Mouse (Mus musculus) large intestine, adult 2 months (tissue): ENCODE data around the gene Kif28. TPM values are rescaled to one million over a fixed set of nuclear protein-coding genes. Genes with fewer than 3 reads are reported as not detected.
"Not testable (repeated sequence)": the region's sequence is repeated elsewhere in the genome, so short reads cannot be mapped to it uniquely, and the experiment has no call there.

Experiments used
- DNase-seq: peaks from one replicate; pipeline ENCODE4 v3.0.0-alpha.2; 2012; ENCODE audit warnings: low read depth, low spot score
- WGBS: fragments of 180-500 bp; shearing (Covaris S2); methylation state at CpG from one replicate; pipeline ENCODE4 v1.1.7; 2018; 5-methylcytosine and 5-hydroxymethylcytosine counted together
- polyA plus RNA-seq: library from polyadenylated mRNA; depleted of rRNA; stranded (reverse); fragments of >200 nt; gene quantifications from 2 replicates; pipeline ENCODE4 v1.2.3, GENCODE M21; 2012; rRNA removed

Gene Kif28
- polyA plus RNA-seq, 1 experiment = not detected

GRCm38 (mm10) chr1:179663065-179663464 is 82.0 kb downstream of the Kif28 start:
- no peak for DNase-seq
- 92% methylated on average over 5 of the region's 5 CpGs for WGBS

GRCm38 (mm10) chr1:179651224-179651623 is 93.8 kb downstream of the Kif28 start:
- no peak for DNase-seq
- WGBS = 84% methylated on average over 5 of the region's 5 CpGs

- DNase-seq = no peak
- WGBS = 60% methylated on average over 4 of the region's 4 CpGs
These were observed 94.8 kb downstream of the Kif28 start for GRCm38 (mm10) chr1:179650284-179650683.

- WGBS = 77% methylated on average over 3 of the region's 3 CpGs
- DNase-seq = no peak
These were observed 95.7 kb downstream of the Kif28 start for GRCm38 (mm10) chr1:179649324-179649723.

- DNase-seq = not testable (repeated sequence)
- WGBS = 69% methylated on average over 5 of the region's 5 CpGs
These were observed 96.4 kb downstream of the Kif28 start for GRCm38 (mm10) chr1:179648678-179649077.

- DNase-seq = no peak
- 28% methylated on average over 4 of the region's 4 CpGs for WGBS
These were observed 99.1 kb downstream of the Kif28 start for GRCm38 (mm10) chr1:179645980-179646268.

Other genes with a start within 250 kb of the Kif28 start
- 2.0 and 2.4 TPM in 2 replicates for gene Smyd3, start 227.2 kb downstream of the Kif28 start, polyA plus RNA-seq
- gene Tfb2m, start 199.0 kb downstream of the Kif28 start, polyA plus RNA-seq = 6.3 and 7.0 TPM in 2 replicates
- 12.9 and 19.2 TPM in 2 replicates for gene Cnst, start 198.9 kb downstream of the Kif28 start, polyA plus RNA-seq
- gene Sccpdh, start 77.1 kb downstream of the Kif28 start, polyA plus RNA-seq = 15.1 and 17.0 TPM in 2 replicates
- gene Gm10518, start 58.1 kb upstream of the Kif28 start, polyA plus RNA-seq = not detected in 2 replicates
- gene Ahctf1, start 58.4 kb upstream of the Kif28 start, polyA plus RNA-seq = 4.9 and 5.6 TPM in 2 replicates
- gene Cdc42bpa, start 215.2 kb upstream of the Kif28 start, polyA plus RNA-seq = 6.4 and 7.0 TPM in 2 replicates